Mouse (Mus musculus) ovary, adult 2 months (tissue): Measurements from ENCODE around the gene Ppm1a. TPM values are rescaled to one million over a fixed set of nuclear protein-coding genes. Genes with fewer than 3 reads are reported as not detected.

Experiments
- polyA plus RNA-seq: library from polyadenylated mRNA; depleted of rRNA; stranded (reverse); fragments of >200 nt; gene quantifications from 2 replicates; pipeline ENCODE4 v1.2.3, GENCODE M21; 2012; rRNA removed

Ppm1a gene
- 23.2 and 25.5 TPM in 2 replicates for polyA plus RNA-seq

GRCm38 (mm10) chr12:72757086-72757485 lies at the start of gene Ppm1a:
TSS of gene Ppm1a (plus strand) at chr12:72757455.

Other genes starting within 250 kb of the Ppm1a start
- gene Pcnx4, start 221.1 kb upstream of the Ppm1a start, polyA plus RNA-seq = 3.7 and 3.8 TPM in 2 replicates
- 0.37 TPM in 1 of 2 replicates, not detected in the other for gene Gm4756, start 107.8 kb upstream of the Ppm1a start, polyA plus RNA-seq
- 51.7 and 66.1 TPM in 2 replicates for gene Dhrs7, start 92.5 kb upstream of the Ppm1a start, polyA plus RNA-seq
- not detected in 2 replicates for gene Six6, start 182.4 kb downstream of the Ppm1a start, polyA plus RNA-seq
- gene 4930447C04Rik, start 183.3 kb downstream of the Ppm1a start, polyA plus RNA-seq = not detected in 2 replicates